Mouse (Mus musculus): Measurements from ENCODE around the gene Lrmp.

Gene Lrmp

GRCm38 (mm10) chr6:145197949-145198686 lies 82.7 kb downstream of the Lrmp start:
- DNase-seq (ENCODE audit: low read depth, low spot score), result no peak

GRCm38 (mm10) chr6:145202432-145203125 lies 87.1 kb downstream of the Lrmp start:
- no peak for DNase-seq (ENCODE audit: low read depth, low spot score)

- no peak for DNase-seq (ENCODE audit: low read depth, low spot score)
Measured at GRCm38 (mm10) chr6:145204440-145204839, 89.0 kb downstream of the Lrmp start.

- no peak for DNase-seq (ENCODE audit: low read depth, low spot score)
Measured at GRCm38 (mm10) chr6:145205142-145205541, 89.7 kb downstream of the Lrmp start.

- no peak for DNase-seq (ENCODE audit: low read depth, low spot score)
Measured at GRCm38 (mm10) chr6:145210056-145210680, 94.7 kb downstream of the Lrmp start.

GRCm38 (mm10) chr6:145210816-145211338 lies 95.4 kb downstream of the Lrmp start, which contains the start of the genes Casc1 and Etfrf1:
TSS of gene Casc1 (minus strand) at chr6:145211005.
TSS of gene Etfrf1 (plus strand) at chr6:145211134.
- peak; percentile 99 for DNase-seq (ENCODE audit: low read depth, low spot score)

GRCm38 (mm10) chr6:145211376-145212305 lies 96.2 kb downstream of the Lrmp start:
- DNase-seq (ENCODE audit: low read depth, low spot score), result no peak

- DNase-seq (ENCODE audit: low read depth, low spot score), result no peak
Measured at GRCm38 (mm10) chr6:145213916-145214315, 98.5 kb downstream of the Lrmp start.

GRCm38 (mm10) chr6:145215826-145216225 lies 100.4 kb downstream of the Lrmp start:
- DNase-seq (ENCODE audit: low read depth, low spot score), result no peak

GRCm38 (mm10) chr6:145224246-145224645 lies 108.8 kb downstream of the Lrmp start:
- DNase-seq (ENCODE audit: low read depth, low spot score), result no peak
